Mouse (Mus musculus) lung, embryonic 14.5 days (tissue): ENCODE data around the gene Spaca3. TPM values are rescaled to one million over a fixed set of nuclear protein-coding genes. Genes with fewer than 3 reads are reported as not detected.

Experiments used
- ATAC-seq: fragments of 200-750 bp; cut with Nextera tagmentation; 2 replicates; pipeline ENCODE4 v1.8.0; 2017; ENCODE audit warnings: mild to moderate bottlenecking, moderate TSS enrichment, moderate library complexity; ENCODE audit not compliant: insufficient read depth
- DNase-seq: peaks from one replicate; pipeline ENCODE4 v3.0.0-alpha.2; 2015
- H3K27ac ChIP-seq: fragments of 300-500 bp; sonication (generic); 2 replicates; pipeline ENCODE4 v1.5.1; 2014; ENCODE audit warnings: low read depth, mild to moderate bottlenecking, moderate library complexity
- H3K27me3 ChIP-seq: fragments of 300-500 bp; sonication (generic); 2 replicates; pipeline ENCODE4 v1.6.1; 2014; ENCODE audit warnings: low read length, control low read depth; ENCODE audit not compliant: insufficient read depth
- H3K36me3 ChIP-seq: fragments of 300-500 bp; sonication (generic); 2 replicates; pipeline ENCODE4 v1.6.1; 2014; ENCODE audit warnings: control low read depth; ENCODE audit not compliant: insufficient read depth
- H3K4me1 ChIP-seq: fragments of 300-500 bp; sonication (generic); 2 replicates; pipeline ENCODE4 v1.6.1; 2014; ENCODE audit warnings: antibody characterized with exemption, control low read depth; ENCODE audit not compliant: insufficient read depth
- H3K4me2 ChIP-seq: fragments of 300-500 bp; sonication (generic); 2 replicates; pipeline ENCODE4 v1.6.1; 2014; ENCODE audit warnings: mild to moderate bottlenecking
- H3K4me3 ChIP-seq: fragments of 300-500 bp; sonication (generic); 2 replicates; pipeline ENCODE4 v1.5.1; 2014; ENCODE audit warnings: low read depth, low read length
- H3K9ac ChIP-seq: fragments of 300-500 bp; sonication (generic); 2 replicates; pipeline ENCODE4 v1.6.1; 2014
- H3K9me3 ChIP-seq: fragments of 300-500 bp; sonication (generic); 2 replicates; pipeline ENCODE4 v1.6.1; 2016; ENCODE audit warnings: low read depth, low read length, control low read depth
- CTCF ChIP-seq: IDR thresholded peaks from 2 replicates; pipeline ENCODE4 v1.5.1; 2016; ENCODE audit warnings: antibody characterized with exemption, low read depth
- WGBS: fragments of 180-500 bp; shearing (Covaris S2); extraction: QIAGEN DNeasy Blood & Tissue Kit; methylation state at CpG from one replicate; pipeline ENCODE4 v1.1.7; 2014; 5-methylcytosine and 5-hydroxymethylcytosine counted together
- polyA plus RNA-seq: library from polyadenylated mRNA; unstranded; fragments of >200 nt; fragmentation: Nextera tagmentation; extraction: Ambion mirVana; gene quantifications from 2 replicates; pipeline ENCODE4 v1.2.1, GENCODE M21; 2014

The Spaca3 gene
- polyA plus RNA-seq, 1 experiment from 2014 or later = not detected

DNA sequence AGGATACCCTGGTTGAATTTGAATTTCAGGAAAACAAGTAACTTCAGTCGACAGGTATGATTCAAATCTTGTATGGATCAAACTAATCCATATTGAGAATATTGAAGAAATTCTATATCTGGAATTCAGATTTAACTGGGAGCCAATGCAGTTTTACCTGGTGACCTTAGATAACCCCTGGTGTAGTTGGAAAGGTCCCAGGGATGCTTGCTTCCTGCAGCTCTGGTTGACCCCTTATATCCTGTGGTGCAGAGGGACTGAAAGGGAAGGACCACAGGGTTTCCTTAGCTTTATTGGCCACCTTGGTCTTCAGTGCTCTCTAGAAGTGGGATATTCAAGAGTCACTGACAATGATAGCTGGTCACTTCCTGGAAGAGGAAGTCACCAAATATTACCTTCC, 9.9 kb downstream of the Spaca3 start:
- 92% methylated on average over 1 of the region's 1 CpGs for WGBS
- ATAC-seq = no peak

DNA sequence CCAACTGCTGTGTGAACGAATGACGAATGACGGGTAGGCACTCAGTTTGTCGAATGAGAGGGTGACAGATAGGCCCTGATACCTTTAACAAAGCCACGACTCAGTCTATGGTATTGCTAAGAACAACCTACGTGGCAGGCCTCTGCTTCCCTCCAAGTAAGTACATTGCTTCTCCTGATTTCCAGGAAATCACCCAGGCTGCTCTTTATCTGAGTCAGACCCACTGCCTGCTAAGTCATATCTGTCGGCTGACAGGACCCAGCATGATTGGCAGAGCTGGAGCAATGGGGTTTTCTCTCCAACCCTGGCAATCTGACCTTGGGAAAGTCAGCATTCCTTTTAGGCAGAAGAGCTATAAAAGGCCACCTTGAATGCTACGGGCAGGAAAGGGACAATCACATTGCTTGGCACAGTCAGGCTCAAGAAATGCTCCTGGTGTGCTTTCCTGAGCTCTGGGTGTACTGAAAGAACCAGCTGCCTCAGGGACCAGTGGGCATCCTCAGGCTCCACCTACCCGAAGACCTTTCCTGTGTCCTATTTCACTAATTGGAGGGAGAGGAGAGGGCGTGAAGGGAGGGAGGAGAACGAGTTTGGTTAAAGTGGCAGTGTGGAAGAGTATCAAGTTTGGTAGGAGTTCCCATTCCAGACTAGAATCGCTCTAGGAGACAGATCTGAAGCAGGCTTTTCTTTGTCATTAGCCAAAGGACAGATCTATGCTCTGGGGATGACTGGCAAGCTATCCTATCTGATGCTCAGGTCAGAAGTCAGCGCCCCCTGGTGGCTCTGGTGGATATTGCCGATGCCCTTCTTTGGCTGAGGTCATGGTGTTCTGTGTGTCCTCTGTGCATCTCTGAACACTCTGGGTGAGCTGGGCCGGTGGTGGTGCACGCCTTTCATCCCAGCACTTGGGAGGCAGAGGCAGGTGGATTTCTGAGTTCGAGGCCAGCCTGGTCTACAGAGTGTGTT, 14.6 kb downstream of the Spaca3 start:
- WGBS = 60% methylated on average over 17 of the region's 17 CpGs
- ATAC-seq = no peak

More for the DNA sequence above, 9.9 kb downstream of the Spaca3 start:
- no peak overlapping the region for H3K9ac ChIP-seq
- no peaks in the 10 kb centered on the region for H3K9me3 ChIP-seq
- no peak overlapping the region for H3K27ac ChIP-seq
- H3K4me3 ChIP-seq = no peak overlapping the region
- no peak for TF ChIP-seq CTCF
- no peak for DNase-seq
- H3K36me3 ChIP-seq = no peaks in the 10 kb centered on the region
- H3K4me2 ChIP-seq = no peak overlapping the region
- H3K4me1 ChIP-seq = no peaks in the 10 kb centered on the region
- H3K27me3 ChIP-seq = no peaks in the 10 kb centered on the region

GRCm38 (mm10) chr11:80877131-80877651, 19.0 kb downstream of the Spaca3 start:
- Histone ChIP-seq H3K36me3 (no peaks in the 10 kb centered on the region), H3K27me3 (no peaks in the 10 kb centered on the region), H3K4me2 (no peak overlapping the region), H3K27ac (peak overlapping the region; percentile 55), H3K4me3 (no peak overlapping the region), H3K4me1 (no peaks in the 10 kb centered on the region; the same call in 1 of the 2 replicates), H3K9ac (no peak overlapping the region), H3K9me3 (no peaks in the 10 kb centered on the region)
- TF ChIP-seq CTCF = no peak
- ATAC-seq (peak; percentile 78), DNase-seq (peak; percentile 86)
- 30% methylated on average over 11 of the region's 11 CpGs for WGBS

More for the DNA sequence above, 14.6 kb downstream of the Spaca3 start:
- peak; percentile 84 for TF ChIP-seq CTCF
- Histone ChIP-seq H3K9me3 (no peaks in the 10 kb centered on the region), H3K36me3 (no peaks in the 10 kb centered on the region), H3K9ac (no peak overlapping the region), H3K27ac (no peak overlapping the region), H3K27me3 (no peaks in the 10 kb centered on the region), H3K4me1 (no peaks in the 10 kb centered on the region; the same call in 1 of the 2 replicates), H3K4me2 (no peak overlapping the region), H3K4me3 (no peak overlapping the region)
- peak; percentile 82 for DNase-seq

DNA sequence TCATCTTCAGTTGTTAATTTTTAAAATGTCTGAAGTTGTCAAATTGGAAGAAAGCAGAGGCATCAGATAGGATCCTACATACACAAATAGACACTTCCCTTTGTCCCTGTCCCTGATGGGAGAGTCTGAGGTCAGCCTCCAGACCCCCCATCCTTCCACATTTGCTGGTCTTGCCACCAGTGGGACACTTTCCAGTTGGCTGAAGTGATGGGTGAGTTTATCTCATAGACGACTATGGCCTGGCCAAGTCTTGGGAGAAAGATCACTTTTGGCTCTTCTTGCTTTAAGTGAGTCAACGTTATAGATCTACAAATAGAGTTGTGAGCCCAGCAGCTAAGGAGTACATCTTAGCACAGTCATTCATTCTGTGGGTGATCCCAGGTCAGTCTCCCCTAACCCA, 19.9 kb downstream of the Spaca3 start:
- Histone ChIP-seq H3K9me3 (no peaks in the 10 kb centered on the region), H3K4me2 (no peak overlapping the region), H3K27me3 (no peaks in the 10 kb centered on the region), H3K27ac (no peak overlapping the region), H3K9ac (no peak overlapping the region), H3K36me3 (no peaks in the 10 kb centered on the region), H3K4me3 (no peak overlapping the region), H3K4me1 (no peaks in the 10 kb centered on the region; the same call in 1 of the 2 replicates)
- TF ChIP-seq CTCF = no peak
- DNase-seq (no peak), ATAC-seq (no peak; the same call in 1 of the 2 replicates)
- 55% methylated on average over 2 of the region's 2 CpGs for WGBS

GRCm38 (mm10) chr11:80882229-80882810, 24.2 kb downstream of the Spaca3 start:
- no peak overlapping the region for H3K4me2 ChIP-seq
- no peaks in the 10 kb centered on the region for H3K4me1 ChIP-seq
- 80% methylated on average over 7 of the region's 7 CpGs for WGBS
- H3K4me3 ChIP-seq = no peak overlapping the region
- TF ChIP-seq CTCF = no peak
- no peaks in the 10 kb centered on the region for H3K27me3 ChIP-seq
- no peak overlapping the region for H3K9ac ChIP-seq
- no peak for DNase-seq
- no peaks in the 10 kb centered on the region for H3K36me3 ChIP-seq
- no peaks in the 10 kb centered on the region for H3K9me3 ChIP-seq
- ATAC-seq = no peak
- no peak overlapping the region for H3K27ac ChIP-seq

GRCm38 (mm10) chr11:80884521-80885231, 26.5 kb downstream of the Spaca3 start:
- Histone ChIP-seq H3K27ac (no peak overlapping the region), H3K36me3 (no peaks in the 10 kb centered on the region), H3K9ac (no peak overlapping the region), H3K9me3 (no peaks in the 10 kb centered on the region), H3K4me3 (no peak overlapping the region), H3K4me2 (no peak overlapping the region), H3K27me3 (no peaks in the 10 kb centered on the region), H3K4me1 (no peaks in the 10 kb centered on the region)
- no peak for TF ChIP-seq CTCF
- no peak for ATAC-seq
- 69% methylated on average over 6 of the region's 6 CpGs for WGBS
- DNase-seq = no peak
